Mouse (Mus musculus): ENCODE results near the gene Gm12169. TPM values are rescaled to one million over a fixed set of nuclear protein-coding genes. Genes with fewer than 3 reads are reported as not detected.

The Gm12169 gene
- polyA plus RNA-seq, 1 experiment from 2014 or later: not detected

GRCm38 (mm10) chr11:46522719-46523118 lies 1.3 kb upstream of the Gm12169 start:
- H3K9ac ChIP-seq (ENCODE audit: low read length): no peak overlapping the region
- H3K27ac ChIP-seq (replicated peaks; ENCODE audit: low read depth, low read length): no peak overlapping the region
- ATAC-seq (ENCODE audit: insufficient number of reproducible peaks, low FRiP score, low TSS enrichment, low read depth) (no peak), DNase-seq (ENCODE audit: low spot score) (no peak)
- H3K36me3 ChIP-seq (ENCODE audit: control insufficient read depth, insufficient read depth, low read length): no peaks in the 10 kb centered on the region
- no peak overlapping the region for H3K4me3 ChIP-seq (ENCODE audit: low read depth, low read length)
- no peak overlapping the region for H3K4me2 ChIP-seq (ENCODE audit: low read depth, severe bottlenecking)
- H3K27me3 ChIP-seq (ENCODE audit: control insufficient read depth, insufficient read depth, low read length): no peaks in the 10 kb centered on the region
- 80% methylated on average over 3 of the region's 3 CpGs for WGBS
- no peaks in the 10 kb centered on the region for H3K9me3 ChIP-seq (ENCODE audit: control insufficient read depth, low read length)
- H3K4me1 ChIP-seq (ENCODE audit: control insufficient read depth, insufficient read depth, low read length): no peaks in the 10 kb centered on the region

GRCm38 (mm10) chr11:46530149-46530548 lies 6.1 kb downstream of the Gm12169 start:
- Histone ChIP-seq H3K36me3 (ENCODE audit: control insufficient read depth, insufficient read depth, low read length) (no peaks in the 10 kb centered on the region), H3K9me3 (ENCODE audit: control insufficient read depth, low read length) (no peaks in the 10 kb centered on the region), H3K9ac (ENCODE audit: low read length) (no peak overlapping the region), H3K27me3 (ENCODE audit: control insufficient read depth, insufficient read depth, low read length) (no peaks in the 10 kb centered on the region), H3K4me3 (ENCODE audit: low read depth, low read length) (no peak overlapping the region), H3K4me2 (ENCODE audit: low read depth, severe bottlenecking) (no peak overlapping the region), H3K4me1 (ENCODE audit: control insufficient read depth, insufficient read depth, low read length) (no peaks in the 10 kb centered on the region), H3K27ac (replicated peaks; ENCODE audit: low read depth, low read length) (no peak overlapping the region)
- WGBS: 77% methylated on average over 4 of the region's 4 CpGs
- no peak for ATAC-seq (ENCODE audit: insufficient number of reproducible peaks, low FRiP score, low TSS enrichment, low read depth)
- no peak for DNase-seq (ENCODE audit: low spot score)

- Histone ChIP-seq H3K36me3 (ENCODE audit: control insufficient read depth, insufficient read depth, low read length) (no peaks in the 10 kb centered on the region), H3K4me1 (ENCODE audit: control insufficient read depth, insufficient read depth, low read length) (no peaks in the 10 kb centered on the region), H3K27ac (replicated peaks; ENCODE audit: low read depth, low read length) (no peak overlapping the region), H3K9ac (ENCODE audit: low read length) (no peak overlapping the region), H3K4me2 (ENCODE audit: low read depth, severe bottlenecking) (no peak overlapping the region), H3K27me3 (ENCODE audit: control insufficient read depth, insufficient read depth, low read length) (no peaks in the 10 kb centered on the region), H3K4me3 (ENCODE audit: low read depth, low read length) (no peak overlapping the region), H3K9me3 (ENCODE audit: control insufficient read depth, low read length) (no peaks in the 10 kb centered on the region)
- ATAC-seq (ENCODE audit: insufficient number of reproducible peaks, low FRiP score, low TSS enrichment, low read depth): no peak
- DNase-seq (ENCODE audit: low spot score): no peak
- WGBS: 80% methylated on average over 4 of the region's 4 CpGs
These were observed 13.0 kb downstream of the Gm12169 start for GRCm38 (mm10) chr11:46536978-46537377.

GRCm38 (mm10) chr11:46543530-46543929 lies 19.5 kb downstream of the Gm12169 start:
- Histone ChIP-seq H3K4me2 (ENCODE audit: low read depth, severe bottlenecking) (no peak overlapping the region), H3K4me3 (ENCODE audit: low read depth, low read length) (no peak overlapping the region), H3K9ac (ENCODE audit: low read length) (no peak overlapping the region), H3K9me3 (ENCODE audit: control insufficient read depth, low read length) (no peaks in the 10 kb centered on the region), H3K27me3 (ENCODE audit: control insufficient read depth, insufficient read depth, low read length) (no peaks in the 10 kb centered on the region), H3K36me3 (ENCODE audit: control insufficient read depth, insufficient read depth, low read length) (no peaks in the 10 kb centered on the region), H3K27ac (replicated peaks; ENCODE audit: low read depth, low read length) (no peak overlapping the region), H3K4me1 (ENCODE audit: control insufficient read depth, insufficient read depth, low read length) (no peaks in the 10 kb centered on the region)
- ATAC-seq (ENCODE audit: insufficient number of reproducible peaks, low FRiP score, low TSS enrichment, low read depth): 0 out of 2 replicates have a peak, but pooled peaks have one; percentile 54
- DNase-seq (ENCODE audit: low spot score): peak; percentile 24
- 69% methylated on average over 2 of the region's 2 CpGs for WGBS

GRCm38 (mm10) chr11:46549721-46550120 lies 25.7 kb downstream of the Gm12169 start:
- no peaks in the 10 kb centered on the region for H3K36me3 ChIP-seq (ENCODE audit: control insufficient read depth, insufficient read depth, low read length)
- ATAC-seq (ENCODE audit: insufficient number of reproducible peaks, low FRiP score, low TSS enrichment, low read depth) (no peak), DNase-seq (ENCODE audit: low spot score) (no peak)
- H3K27ac ChIP-seq (replicated peaks; ENCODE audit: low read depth, low read length): no peak overlapping the region
- WGBS: 83% methylated on average over 4 of the region's 4 CpGs
- H3K4me1 ChIP-seq (ENCODE audit: control insufficient read depth, insufficient read depth, low read length): no peaks in the 10 kb centered on the region
- H3K4me3 ChIP-seq (ENCODE audit: low read depth, low read length): no peak overlapping the region
- H3K9me3 ChIP-seq (ENCODE audit: control insufficient read depth, low read length): no peaks in the 10 kb centered on the region
- no peaks in the 10 kb centered on the region for H3K27me3 ChIP-seq (ENCODE audit: control insufficient read depth, insufficient read depth, low read length)
- H3K9ac ChIP-seq (ENCODE audit: low read length): no peak overlapping the region
- no peak overlapping the region for H3K4me2 ChIP-seq (ENCODE audit: low read depth, severe bottlenecking)

- ATAC-seq (ENCODE audit: insufficient number of reproducible peaks, low FRiP score, low TSS enrichment, low read depth) (no peak), DNase-seq (ENCODE audit: low spot score) (no peak)
- Histone ChIP-seq H3K9ac (ENCODE audit: low read length) (no peak overlapping the region), H3K36me3 (ENCODE audit: control insufficient read depth, insufficient read depth, low read length) (no peaks in the 10 kb centered on the region), H3K4me2 (ENCODE audit: low read depth, severe bottlenecking) (no peak overlapping the region), H3K4me3 (ENCODE audit: low read depth, low read length) (no peak overlapping the region), H3K4me1 (ENCODE audit: control insufficient read depth, insufficient read depth, low read length) (no peaks in the 10 kb centered on the region), H3K9me3 (ENCODE audit: control insufficient read depth, low read length) (no peaks in the 10 kb centered on the region), H3K27ac (replicated peaks; ENCODE audit: low read depth, low read length) (no peak overlapping the region), H3K27me3 (ENCODE audit: control insufficient read depth, insufficient read depth, low read length) (no peaks in the 10 kb centered on the region)
- WGBS: 95% methylated on average over 3 of the region's 3 CpGs
These were observed 28.7 kb downstream of the Gm12169 start for GRCm38 (mm10) chr11:46552741-46553140.

- Histone ChIP-seq H3K27me3 (ENCODE audit: control insufficient read depth, insufficient read depth, low read length) (no peaks in the 10 kb centered on the region), H3K4me2 (ENCODE audit: low read depth, severe bottlenecking) (no peak overlapping the region), H3K9ac (ENCODE audit: low read length) (no peak overlapping the region), H3K4me1 (ENCODE audit: control insufficient read depth, insufficient read depth, low read length) (no peaks in the 10 kb centered on the region), H3K4me3 (ENCODE audit: low read depth, low read length) (no peak overlapping the region), H3K9me3 (ENCODE audit: control insufficient read depth, low read length) (no peaks in the 10 kb centered on the region), H3K36me3 (ENCODE audit: control insufficient read depth, insufficient read depth, low read length) (no peaks in the 10 kb centered on the region), H3K27ac (replicated peaks; ENCODE audit: low read depth, low read length) (no peak overlapping the region)
- ATAC-seq (ENCODE audit: insufficient number of reproducible peaks, low FRiP score, low TSS enrichment, low read depth): no peak
- WGBS: 79% methylated on average over 4 of the region's 4 CpGs
- DNase-seq (ENCODE audit: low spot score): no peak
These were observed 37.1 kb downstream of the Gm12169 start for GRCm38 (mm10) chr11:46561096-46561495.

GRCm38 (mm10) chr11:46564671-46565070 lies 40.7 kb downstream of the Gm12169 start:
- no peak overlapping the region for H3K4me3 ChIP-seq (ENCODE audit: low read depth, low read length)
- no peak overlapping the region for H3K4me2 ChIP-seq (ENCODE audit: low read depth, severe bottlenecking)
- no peak overlapping the region for H3K9ac ChIP-seq (ENCODE audit: low read length)
- H3K36me3 ChIP-seq (ENCODE audit: control insufficient read depth, insufficient read depth, low read length): no peaks in the 10 kb centered on the region
- WGBS: 71% methylated on average over 1 of the region's 1 CpGs
- H3K9me3 ChIP-seq (ENCODE audit: control insufficient read depth, low read length): no peaks in the 10 kb centered on the region
- no peaks in the 10 kb centered on the region for H3K27me3 ChIP-seq (ENCODE audit: control insufficient read depth, insufficient read depth, low read length)
- no peak overlapping the region for H3K27ac ChIP-seq (replicated peaks; ENCODE audit: low read depth, low read length)
- ATAC-seq (ENCODE audit: insufficient number of reproducible peaks, low FRiP score, low TSS enrichment, low read depth) (no peak), DNase-seq (ENCODE audit: low spot score) (no peak)
- H3K4me1 ChIP-seq (ENCODE audit: control insufficient read depth, insufficient read depth, low read length): no peaks in the 10 kb centered on the region

- no peaks in the 10 kb centered on the region for H3K4me1 ChIP-seq (ENCODE audit: control insufficient read depth, insufficient read depth, low read length)
- no peaks in the 10 kb centered on the region for H3K27me3 ChIP-seq (ENCODE audit: control insufficient read depth, insufficient read depth, low read length)
- DNase-seq (ENCODE audit: low spot score) (no peak), ATAC-seq (ENCODE audit: insufficient number of reproducible peaks, low FRiP score, low TSS enrichment, low read depth) (no peak)
- no peak overlapping the region for H3K27ac ChIP-seq (replicated peaks; ENCODE audit: low read depth, low read length)
- no peaks in the 10 kb centered on the region for H3K9me3 ChIP-seq (ENCODE audit: control insufficient read depth, low read length)
- H3K9ac ChIP-seq (ENCODE audit: low read length): no peak overlapping the region
- H3K36me3 ChIP-seq (ENCODE audit: control insufficient read depth, insufficient read depth, low read length): no peaks in the 10 kb centered on the region
- 95% methylated on average over 2 of the region's 2 CpGs for WGBS
- H3K4me2 ChIP-seq (ENCODE audit: low read depth, severe bottlenecking): no peak overlapping the region
- H3K4me3 ChIP-seq (ENCODE audit: low read depth, low read length): no peak overlapping the region
These were observed 42.0 kb downstream of the Gm12169 start for GRCm38 (mm10) chr11:46565967-46566366.
